24 mouse cellular contexts compared by ENCODE assay signal in genomic region chr2:21222453-21223384, GRCm38 (mm10). TPM values are rescaled to one million over a fixed set of nuclear protein-coding genes. Genes with fewer than 3 reads are reported as not detected.
DNase-seq lines count a peak whose midpoint lies in the region; ATAC-seq and TF ChIP-seq lines count a peak whose summit lies in the region.
"Had no signal": no experiment of that assay in that cellular context is flagged by ENCODE, and none has a peak within 500 bp of the region (broad histone marks: within the 10 kb centered on the region; RNA-seq: fewer than 3 reads in every experiment).

No protein-coding gene starts in this region.

- peak; percentile 14 for DNase-seq in thymus, adult 2 months
- no peak for DNase-seq in thymus, postnatal 10 days (ENCODE audit: low spot score in 2 of 2)
- no peak for DNase-seq in spleen, adult 12 weeks (ENCODE audit: low spot score)
- DNase-seq in frontal cortex, postnatal 14 days (ENCODE audit: low spot score in 2 of 2) = no peak
- DNase-seq in lung, adult 18-20 months = no peak
- no peak for DNase-seq in urinary bladder, postnatal 14 days (ENCODE audit: low spot score)
- DNase-seq: adrenal gland, postnatal 10 days; cerebellum, adult 9-10 months; gastrocnemius, postnatal 36 days; kidney, adult 2 months; kidney, postnatal 14 days had no signal

- H3K27ac ChIP-seq in thymus, adult 2 months (ENCODE audit: control insufficient read depth, insufficient read depth, low read length) = peak overlapping the region; percentile 68
- H3K27ac ChIP-seq: embryonic facial prominence, embryonic 13.5 days; forebrain, embryonic 15.5 days; heart, embryonic 10.5 days; hindbrain, embryonic 13.5 days; left cerebral cortex, adult 2 months; limb, embryonic 10.5 days; lung, embryonic 15.5 days; midbrain, embryonic 13.5 days; neural tube, embryonic 13.5 days had no signal

- 47% methylated on average over 9 of the region's 9 CpGs for WGBS in thymus, adult 2 months

- no peak for TF ChIP-seq CTCF in thymus, adult 2 months (IDR thresholded peaks at IDR 0.05; ENCODE audit: borderline replicate concordance, control insufficient read depth, extremely low read depth, insufficient read depth, low read length, poor library complexity)

- H3K4me3 ChIP-seq in thymus, adult 2 months (ENCODE audit: control insufficient read depth, insufficient read depth, low read length) = no peak overlapping the region
- H3K4me3 ChIP-seq: embryonic facial prominence, embryonic 13.5 days; forebrain, embryonic 15.5 days; heart, embryonic 10.5 days; hindbrain, embryonic 13.5 days; left cerebral cortex, adult 2 months; limb, embryonic 10.5 days; lung, embryonic 15.5 days; midbrain, embryonic 13.5 days; neural tube, embryonic 13.5 days had no signal

- H3K36me3 ChIP-seq in thymus, adult 2 months (ENCODE audit: control insufficient read depth, insufficient read depth, low read length) = no peaks in the 10 kb centered on the region
- H3K36me3 ChIP-seq: embryonic facial prominence, embryonic 13.5 days; forebrain, embryonic 15.5 days; heart, embryonic 10.5 days; limb, embryonic 10.5 days; lung, embryonic 15.5 days; midbrain, embryonic 13.5 days had no signal

- H3K27me3 ChIP-seq in thymus, adult 2 months (ENCODE audit: control insufficient read depth, insufficient read depth, low read length) = no peaks in the 10 kb centered on the region
- H3K27me3 ChIP-seq: embryonic facial prominence, embryonic 13.5 days; forebrain, embryonic 15.5 days; hindbrain, embryonic 13.5 days; lung, embryonic 15.5 days; midbrain, embryonic 13.5 days; neural tube, embryonic 13.5 days had no signal

- TF ChIP-seq POLR2A in thymus, adult 2 months (IDR thresholded peaks at IDR 0.05; ENCODE audit: control insufficient read depth, extremely low read depth, insufficient read depth, low read length, poor library complexity) = no peak

- peaks cover 16% of the 10 kb centered on the region for H3K4me1 ChIP-seq in thymus, adult 2 months (replicated peaks; ENCODE audit: control insufficient read depth, insufficient read depth, low read length)
- H3K4me1 ChIP-seq: embryonic facial prominence, embryonic 13.5 days; forebrain, embryonic 15.5 days; heart, embryonic 10.5 days; hindbrain, embryonic 13.5 days; limb, embryonic 10.5 days; lung, embryonic 15.5 days; midbrain, embryonic 13.5 days; neural tube, embryonic 13.5 days had no signal

- ATAC-seq in granulocyte monocyte progenitor cell, adult 5-6 weeks (replicated peaks; ENCODE audit: poor library complexity, severe bottlenecking) = peak; percentile 25; the same call in 1 of the 2 replicates
- ATAC-seq in megakaryocyte progenitor cell, adult 5-6 weeks (replicated peaks; ENCODE audit: poor library complexity) = peak; percentile 46
- ATAC-seq: forebrain, embryonic 15.5 days; midbrain, embryonic 13.5 days had no signal

RNA-seq across cellular contexts. Expression of gene Thnsl1, which starts 17.2 kb away (rescaled TPM):
- 1.7 and 3.0 TPM in 2 replicates for polyA plus RNA-seq in thymus, adult 2 months (2012; rRNA removed)
- 9.0 and 12.3 TPM in 2 replicates for total RNA-seq in granulocyte monocyte progenitor cell, adult 5-6 weeks (2014; fragmentation: Nextera tagmentation)
- total RNA-seq in granulocyte monocyte progenitor cell, adult 5-6 weeks (2017) = 5.5 and 6.5 TPM in 2 replicates
- total RNA-seq in megakaryocyte progenitor cell, adult 5-6 weeks (2015) = 5.0 and 5.8 TPM in 2 replicates
- 3.9 and 4.5 TPM in 2 replicates for total RNA-seq in megakaryocyte progenitor cell, adult 5-6 weeks (2017)

RNA-seq across cellular contexts. Expression of gene Enkur, which starts 17.6 kb away (rescaled TPM):
- polyA plus RNA-seq in thymus, adult 2 months (2012; rRNA removed) = not detected in 2 replicates
- 0.68 and 1.6 TPM in 2 replicates for total RNA-seq in granulocyte monocyte progenitor cell, adult 5-6 weeks (2014; fragmentation: Nextera tagmentation)
- 3.4 and 4.5 TPM in 2 replicates for total RNA-seq in granulocyte monocyte progenitor cell, adult 5-6 weeks (2017)
- 2.3 and 2.8 TPM in 2 replicates for total RNA-seq in megakaryocyte progenitor cell, adult 5-6 weeks (2015)
- 3.1 and 4.0 TPM in 2 replicates for total RNA-seq in megakaryocyte progenitor cell, adult 5-6 weeks (2017)
- total RNA-seq: liver, adult 2 months had no signal
- polyA plus RNA-seq: limb, embryonic 10.5 days; liver, adult 2 months; spleen, adult 2 months had no signal
